Mouse (Mus musculus): ENCODE results near the gene Frem1. TPM values are rescaled to one million over a fixed set of nuclear protein-coding genes. Genes with fewer than 3 reads are reported as not detected.

The Frem1 gene
- total and polyA plus RNA-seq, 3 experiments: not detected

DNA sequence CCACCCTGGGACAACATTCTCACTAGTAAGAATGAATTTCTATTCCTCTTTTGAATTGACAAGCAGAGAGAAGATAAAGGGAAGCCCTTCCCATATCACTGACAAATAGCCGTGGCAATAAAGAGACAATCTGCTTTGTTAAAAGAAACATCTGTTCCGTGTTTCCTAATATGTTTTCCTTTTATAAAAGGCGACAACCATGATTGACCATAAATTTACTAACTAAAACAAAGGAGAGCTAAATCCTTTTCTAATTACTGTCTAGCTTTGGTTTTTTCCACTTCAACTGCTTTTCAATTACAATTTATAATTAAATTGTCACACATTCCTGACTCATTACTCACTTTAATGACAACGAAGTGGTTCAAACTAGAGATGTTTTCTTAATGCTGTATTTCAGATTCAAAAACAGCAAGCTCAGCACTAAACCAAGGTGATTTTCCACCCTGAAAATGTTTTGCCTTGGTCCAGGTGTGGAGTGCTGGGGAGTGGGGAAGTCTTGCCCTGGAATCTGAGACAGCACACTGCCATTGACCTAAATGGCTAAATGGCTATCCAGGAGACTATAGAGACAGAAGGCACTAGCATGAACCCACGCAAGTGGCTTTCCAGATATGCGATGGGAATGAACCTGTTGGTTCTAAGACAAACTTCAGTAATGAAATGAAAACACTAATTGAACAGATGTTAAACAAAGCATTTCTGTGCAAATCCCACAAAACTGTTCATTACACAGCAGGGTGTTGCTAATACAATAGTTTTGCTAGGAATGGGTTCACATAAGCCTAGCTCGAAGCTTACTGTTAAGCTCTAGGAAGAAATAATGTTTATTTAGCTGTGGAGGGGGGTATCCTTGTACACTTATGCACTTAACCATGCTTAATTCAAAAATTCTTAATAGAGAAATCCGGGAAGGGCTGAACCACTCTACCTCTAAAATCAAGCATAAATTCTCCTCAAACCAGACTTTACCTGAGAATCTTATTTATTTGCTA lies 33.7 kb downstream of the Frem1 start:
- Histone ChIP-seq H3K9me3 (replicated peaks; ENCODE audit: low read length) (no peaks in the 10 kb centered on the region), H3K4me2 (ENCODE audit: insufficient read depth, low read depth, poor library complexity, severe bottlenecking) (no peak overlapping the region), H3K9ac (ENCODE audit: insufficient read depth, low read depth) (no peak overlapping the region), H3K36me3 (replicated peaks in 1 of 2; ENCODE audit: control insufficient read depth in 1 of 2, insufficient read depth in 1 of 2, low read length in 1 of 2) (no peaks in the 10 kb centered on the region), H3K4me1 (ENCODE audit: control insufficient read depth in 1 of 2, insufficient read depth in 2 of 2) (no peaks in the 10 kb centered on the region), H3K4me3 (replicated peaks in 1 of 3; ENCODE audit: low read depth in 2 of 3, low read length in 2 of 3, poor library complexity in 1 of 3) (no peak overlapping the region), H3K27me3 (replicated peaks) (no peaks in the 10 kb centered on the region), H3K27ac (ENCODE audit: insufficient read depth, low read depth) (no peak overlapping the region), H3K79me2 (replicated peaks; ENCODE audit: control insufficient read depth, extremely low read depth, insufficient read depth, poor library complexity, severe bottlenecking) (no peaks in the 10 kb centered on the region)
- no peak for DNase-seq (ENCODE audit: extremely low read depth)
- TF ChIP-seq NELFE (IDR thresholded peaks at IDR 0.05; ENCODE audit: low read depth, low read length) (no peak), E2F4 (IDR thresholded peaks at IDR 0.05; ENCODE audit: insufficient replicate concordance, low read depth, low read length) (no peak), EP300 (IDR thresholded peaks at IDR 0.05; ENCODE audit: low read length) (no peak), CHD1 (IDR thresholded peaks at IDR 0.05; ENCODE audit: low read depth, low read length) (no peak), GABPA (IDR thresholded peaks at IDR 0.05; ENCODE audit: insufficient replicate concordance, low read depth, low read length) (no peak), RAD21 (IDR thresholded peaks at IDR 0.05; ENCODE audit: low read depth, low read length) (no peak), IRF4 (IDR thresholded peaks at IDR 0.05; ENCODE audit: low read depth, low read length) (no peak), MAFK (IDR thresholded peaks at IDR 0.05; ENCODE audit: insufficient replicate concordance, low read length) (no peak), ZNF384 (IDR thresholded peaks at IDR 0.05; ENCODE audit: low read depth, low read length) (no peak), SMC3 (IDR thresholded peaks at IDR 0.05; ENCODE audit: low read depth, low read length) (no peak)
- in situ Hi-C loops (cut with MboI; ENCODE audit: low pct_ligation_motif_present, low pct_unique_long_range_greater_than_20kb, low sequenced_read_pairs): no loop called here
- dilution Hi-C loops (cut with MboI; ENCODE audit: extremely low pct_ligation_motif_present, extremely low pct_unique_long_range_greater_than_20kb, low sequenced_read_pairs): no loop called here

DNA sequence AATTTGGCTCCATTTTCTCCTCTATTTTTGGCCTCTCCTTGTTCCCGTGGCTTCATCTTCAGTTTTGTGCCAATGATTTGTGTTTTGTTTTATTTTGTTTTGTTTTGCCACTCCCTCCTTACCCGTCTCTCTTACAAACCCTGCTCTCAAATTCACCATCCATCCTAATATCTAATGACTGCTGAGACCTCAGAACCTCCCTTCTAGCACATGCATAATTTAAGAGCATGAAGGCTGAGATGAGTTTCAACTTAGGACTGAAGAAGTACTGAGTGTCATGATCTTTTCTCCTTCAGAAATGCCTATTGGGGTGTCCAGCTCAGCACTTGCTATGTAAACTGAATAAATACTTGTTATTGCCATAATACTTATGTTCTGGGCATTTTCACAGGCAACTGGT lies 37.6 kb downstream of the Frem1 start:
- in situ Hi-C loops (cut with MboI; ENCODE audit: low pct_ligation_motif_present, low pct_unique_long_range_greater_than_20kb, low sequenced_read_pairs): no loop called here
- dilution Hi-C loops (cut with MboI; ENCODE audit: extremely low pct_ligation_motif_present, extremely low pct_unique_long_range_greater_than_20kb, low sequenced_read_pairs): no loop called here
- no peak overlapping the region for H3K27ac ChIP-seq (ENCODE audit: insufficient read depth, low read depth)

More for the DNA sequence above, 37.6 kb downstream of the Frem1 start:
- Histone ChIP-seq H3K4me1 (ENCODE audit: control insufficient read depth in 1 of 2, insufficient read depth in 2 of 2) (no peaks in the 10 kb centered on the region), H3K4me3 (replicated peaks in 1 of 3; ENCODE audit: low read depth in 2 of 3, low read length in 2 of 3, poor library complexity in 1 of 3) (no peak overlapping the region), H3K27me3 (replicated peaks) (no peaks in the 10 kb centered on the region), H3K79me2 (replicated peaks; ENCODE audit: control insufficient read depth, extremely low read depth, insufficient read depth, poor library complexity, severe bottlenecking) (no peaks in the 10 kb centered on the region), H3K9ac (ENCODE audit: insufficient read depth, low read depth) (no peak overlapping the region), H3K9me3 (replicated peaks; ENCODE audit: low read length) (no peaks in the 10 kb centered on the region), H3K4me2 (ENCODE audit: insufficient read depth, low read depth, poor library complexity, severe bottlenecking) (no peak overlapping the region), H3K36me3 (replicated peaks in 1 of 2; ENCODE audit: control insufficient read depth in 1 of 2, insufficient read depth in 1 of 2, low read length in 1 of 2) (no peaks in the 10 kb centered on the region)
- TF ChIP-seq USF2 (conservative IDR thresholded peaks at IDR 0.05; ENCODE audit: low read depth, low read length) (no peak), JUN (IDR thresholded peaks at IDR 0.05; ENCODE audit: insufficient read depth, low read depth, low read length) (no peak), EP300 (IDR thresholded peaks at IDR 0.05; ENCODE audit: low read length) (no peak), CTCF (conservative IDR thresholded peaks at IDR 0.05 in 1 of 2, IDR thresholded peaks at IDR 0.05 in 1 of 2; ENCODE audit: low read depth in 2 of 2, low read length in 2 of 2) (no peak), JUND (conservative IDR thresholded peaks at IDR 0.05; ENCODE audit: low read depth, low read length) (no peak), ZKSCAN1 (IDR thresholded peaks at IDR 0.05; ENCODE audit: borderline replicate concordance, low read depth, low read length) (no peak), E2F4 (IDR thresholded peaks at IDR 0.05; ENCODE audit: insufficient replicate concordance, low read depth, low read length) (no peak), MYC (IDR thresholded peaks at IDR 0.05; ENCODE audit: low read depth, low read length) (no peak), MAX (IDR thresholded peaks at IDR 0.05; ENCODE audit: low read length) (no peak), MXI1 (IDR thresholded peaks at IDR 0.05; ENCODE audit: low read depth, low read length) (no peak), UBTF (IDR thresholded peaks at IDR 0.05; ENCODE audit: low read depth, low read length) (no peak), BHLHE40 (IDR thresholded peaks at IDR 0.05; ENCODE audit: low read depth, low read length) (no peak), POLR2AphosphoS2 (IDR thresholded peaks at IDR 0.05; ENCODE audit: low read depth, low read length) (no peak)
- DNase-seq (ENCODE audit: extremely low read depth): no peak

Measured in CH12.LX (cell line).